Mouse (Mus musculus) spleen, postnatal 14 days (tissue): Measurements from ENCODE around the gene Rasl10a.

Source experiments
- DNase-seq, 2 experiments: peaks; one replicate each; pipeline ENCODE4 v3.0.0; 2021 to 2022; ENCODE audit warnings: low spot score in 2 of 2

Gene Rasl10a

GRCm38 (mm10) chr11:5052200-5052854 lies 5.6 kb upstream of the Rasl10a start:
- no peak for DNase-seq

- no peak for DNase-seq
These were observed 3.8 kb upstream of the Rasl10a start for GRCm38 (mm10) chr11:5054151-5054550.

- DNase-seq = no peak
These were observed 3.1 kb upstream of the Rasl10a start for GRCm38 (mm10) chr11:5054874-5055273.

- no peak for DNase-seq
These were observed 1.7 kb upstream of the Rasl10a start for GRCm38 (mm10) chr11:5055945-5056938.

- no peak for DNase-seq
These were observed 864 bp upstream of the Rasl10a start for GRCm38 (mm10) chr11:5057064-5057463.

DNA sequence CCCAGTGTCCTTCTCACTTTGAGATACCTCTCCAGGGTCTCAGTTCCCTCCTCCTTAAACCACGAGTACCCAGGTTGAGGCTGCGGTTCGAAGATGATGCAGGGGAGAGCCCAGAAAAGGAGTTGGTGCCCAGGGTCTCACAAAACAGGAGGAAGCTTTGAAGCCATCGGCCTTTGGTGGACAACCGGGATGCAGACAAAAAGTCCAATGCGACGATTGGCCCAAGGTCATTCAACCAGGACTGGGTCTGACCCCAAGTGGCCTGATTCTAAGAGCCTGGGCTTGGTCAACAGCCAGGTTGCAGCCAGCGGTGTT lies 430 bp upstream of the Rasl10a start:
- no peak for DNase-seq

GRCm38 (mm10) chr11:5058783-5059182 lies 855 bp downstream of the Rasl10a start:
- DNase-seq = no peak

DNA sequence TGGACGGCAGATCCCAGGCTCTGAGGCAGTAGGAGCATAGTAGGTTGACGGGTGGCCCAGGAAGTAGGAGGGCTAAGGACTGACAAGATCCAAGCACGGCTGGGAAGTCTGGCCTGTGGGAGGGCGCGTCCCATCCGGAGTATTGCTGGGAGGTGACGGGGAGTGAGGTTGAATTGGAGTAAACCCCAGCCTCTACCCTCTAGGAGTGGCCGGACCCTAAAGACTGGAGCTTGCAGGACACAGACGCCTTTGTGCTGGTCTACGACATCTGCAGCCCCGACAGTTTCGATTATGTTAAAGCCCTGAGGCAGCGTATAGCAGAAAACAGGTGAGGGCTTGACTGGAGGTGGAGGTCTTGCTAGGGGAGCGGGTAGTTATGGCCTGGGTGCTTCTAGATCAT lies 1.3 kb downstream of the Rasl10a start:
- no peak for DNase-seq

DNA sequence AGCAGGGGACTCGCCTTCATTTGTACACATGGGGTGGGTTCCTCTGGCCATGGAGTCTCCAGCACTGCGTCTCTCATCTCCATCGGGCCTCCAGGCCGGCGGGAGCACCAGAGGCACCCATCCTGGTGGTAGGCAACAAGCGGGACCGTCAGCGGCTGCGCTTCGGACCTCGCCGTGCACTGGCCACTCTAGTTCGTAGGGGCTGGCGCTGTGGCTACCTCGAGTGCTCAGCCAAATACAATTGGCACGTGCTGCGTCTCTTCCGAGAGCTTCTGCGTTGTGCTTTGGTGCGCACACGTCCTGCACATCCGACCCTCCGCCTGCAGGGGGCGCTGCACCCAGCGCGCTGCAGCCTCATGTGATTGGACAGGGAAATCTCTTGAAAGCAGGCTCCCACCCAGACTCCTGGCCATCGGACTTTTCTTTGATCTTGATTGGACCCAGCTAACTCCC lies 1.8 kb downstream of the Rasl10a start:
- DNase-seq = no peak

DNA sequence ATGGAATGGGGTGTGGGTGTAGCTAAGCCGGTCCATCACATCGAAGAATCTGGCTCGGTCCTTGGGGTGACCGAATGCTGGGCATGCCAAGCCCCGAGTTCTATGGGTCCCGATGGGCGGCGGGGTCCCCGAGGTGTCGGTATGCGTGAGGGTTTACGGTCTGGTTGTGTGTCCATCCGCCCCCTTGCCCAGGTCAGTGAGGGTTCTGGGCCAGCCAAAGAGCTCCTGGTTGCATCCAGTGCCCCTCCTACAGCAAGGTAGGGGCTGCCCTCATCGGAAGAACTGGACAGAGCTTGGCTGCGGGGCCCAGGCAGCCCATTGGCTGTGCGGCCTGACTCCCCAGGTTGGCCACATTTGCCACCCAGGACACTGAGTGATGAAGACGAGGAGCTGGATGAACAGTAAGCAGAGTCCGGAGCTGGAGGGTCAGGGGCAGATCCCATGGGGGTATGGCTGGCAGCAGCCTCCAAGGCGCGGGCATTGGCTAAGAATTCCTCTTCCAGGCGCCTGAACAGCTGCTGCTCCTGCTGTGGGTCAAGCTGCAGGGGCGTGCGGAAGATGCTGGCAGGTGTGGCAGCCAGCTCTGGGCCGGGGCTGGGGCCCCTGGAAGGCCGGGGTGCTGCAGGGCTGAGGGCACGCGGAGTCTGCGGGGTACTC lies 3.0 kb downstream of the Rasl10a start:
- DNase-seq = no peak

DNA sequence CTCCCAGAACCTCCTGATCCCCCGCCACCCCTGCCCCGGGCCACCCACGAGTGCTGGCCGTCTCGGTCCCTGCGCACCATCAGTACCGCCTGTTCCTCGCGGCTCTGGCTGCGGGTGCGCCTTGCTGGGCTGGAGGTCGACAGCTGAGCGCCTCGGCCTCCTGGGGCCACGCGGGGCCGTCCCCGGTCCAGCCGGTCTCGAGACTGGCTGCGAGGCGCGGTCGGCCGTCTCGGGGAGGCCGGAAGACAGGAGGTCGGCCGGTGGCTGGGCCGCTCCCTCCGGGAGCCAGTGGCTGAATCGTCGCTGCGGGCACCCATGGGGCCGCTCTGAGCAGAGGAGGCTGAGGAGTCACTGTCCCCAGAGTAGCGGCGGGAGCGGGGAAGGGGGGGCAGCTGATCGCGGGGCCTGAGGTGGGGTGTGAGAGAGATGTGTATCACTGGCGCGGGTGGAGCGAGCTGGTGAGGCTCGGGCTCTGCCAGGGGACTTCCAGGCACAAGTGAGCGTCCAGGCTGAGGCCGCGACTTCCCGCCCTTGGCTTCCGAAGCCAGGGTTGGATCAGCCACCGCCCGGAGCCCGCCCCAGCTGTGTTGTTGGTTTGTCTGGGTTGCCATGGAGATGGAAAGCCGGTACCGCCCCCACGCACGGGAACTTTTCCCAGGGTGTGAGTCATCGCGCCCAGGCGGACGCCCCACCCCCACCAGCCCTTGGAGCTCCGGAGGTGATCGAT lies 3.6 kb downstream of the Rasl10a start:
- DNase-seq = no peak

DNA sequence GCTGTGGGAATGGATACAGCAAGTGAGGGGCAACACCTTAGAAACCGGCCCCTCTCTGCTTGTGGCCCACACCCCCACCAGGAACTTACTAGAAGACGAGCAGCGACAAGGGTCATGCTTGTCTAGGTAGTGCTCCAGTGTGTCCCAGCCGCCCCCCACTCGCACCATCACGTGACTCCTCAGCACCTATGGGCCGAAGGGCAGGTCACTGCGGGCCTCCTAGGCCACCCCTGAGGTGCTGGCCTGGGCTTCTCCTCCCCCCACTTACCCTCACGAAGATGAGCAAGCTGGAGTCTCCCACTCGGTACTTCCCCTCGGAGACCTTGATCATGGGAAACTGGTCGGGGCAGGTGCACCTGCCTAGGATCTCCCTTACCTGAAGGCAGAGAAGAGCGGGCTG lies 4.4 kb downstream of the Rasl10a start:
- DNase-seq = no peak

- no peak for DNase-seq
These were observed 5.1 kb downstream of the Rasl10a start for GRCm38 (mm10) chr11:5062860-5063505.

DNA sequence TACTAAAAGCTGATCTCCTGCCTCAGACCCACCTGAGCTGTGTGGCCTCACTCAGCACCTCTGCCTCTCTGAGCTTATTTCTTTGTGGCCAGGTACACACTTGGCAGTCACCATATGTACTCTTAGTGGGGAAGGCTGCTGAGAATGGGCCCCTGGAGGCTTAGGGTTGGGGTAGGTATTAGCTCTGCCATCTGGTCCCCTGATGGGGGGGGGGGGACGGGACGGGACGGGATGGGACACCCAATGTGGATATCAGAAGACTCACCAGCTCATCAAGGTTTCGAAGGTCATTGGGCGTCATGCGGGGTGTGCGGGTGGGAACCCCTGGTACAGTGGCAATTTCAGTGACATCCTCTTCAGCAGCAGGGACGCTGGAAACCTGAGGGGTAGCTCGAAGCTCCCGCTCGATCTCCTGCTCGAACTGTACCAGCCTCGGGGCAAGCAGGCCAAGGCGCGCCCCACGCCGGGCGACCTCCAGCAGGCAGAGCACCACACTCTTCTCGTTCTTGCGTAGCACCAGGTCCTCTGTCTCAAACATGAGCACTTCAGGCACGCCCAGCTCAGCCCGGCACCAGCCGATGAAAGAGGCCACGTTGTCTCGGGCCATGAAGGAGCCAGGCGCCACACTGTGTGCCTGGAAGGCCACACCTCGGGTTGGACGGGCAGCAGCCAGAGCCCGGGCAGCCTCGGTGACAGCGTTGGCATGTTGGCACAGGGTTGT lies 5.8 kb downstream of the Rasl10a start:
- no peak for DNase-seq

DNA sequence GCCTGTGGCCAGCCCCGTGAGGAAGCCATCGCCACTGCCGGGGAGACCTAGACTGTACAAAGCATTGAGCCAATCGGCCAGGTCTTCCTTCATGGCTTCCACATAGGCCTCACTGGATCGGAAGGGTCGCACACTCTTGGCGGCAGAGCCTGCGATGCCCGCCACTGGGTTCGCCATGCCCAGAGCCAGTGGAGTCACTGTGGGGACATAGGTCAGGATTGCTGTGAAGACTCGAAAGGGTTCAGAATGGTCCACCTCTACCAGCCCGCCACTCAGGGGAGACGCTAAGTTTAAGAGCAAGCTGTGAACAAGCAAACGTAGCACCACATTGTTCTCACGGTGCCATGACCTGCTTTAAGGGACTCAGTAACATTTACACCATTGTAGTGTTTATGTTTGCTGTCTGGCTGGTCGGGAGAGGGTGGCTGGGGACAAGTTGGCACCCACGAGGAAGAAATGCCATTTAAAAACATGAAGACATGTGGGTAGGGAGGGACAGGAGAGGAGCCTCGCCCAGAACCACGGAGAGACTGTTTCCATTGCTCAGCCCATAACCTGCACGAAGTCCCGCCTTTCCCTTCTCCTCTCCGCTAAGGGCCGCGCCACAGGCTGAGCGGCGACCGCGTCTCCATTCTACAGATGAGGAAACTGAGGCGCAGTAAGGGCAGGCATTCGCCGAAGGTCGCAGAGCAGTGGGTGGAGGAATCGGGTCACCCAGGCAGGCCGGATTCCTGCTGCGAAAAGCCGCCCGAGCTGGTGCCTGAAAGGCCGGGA lies 6.5 kb downstream of the Rasl10a start:
- DNase-seq = no peak

DNA sequence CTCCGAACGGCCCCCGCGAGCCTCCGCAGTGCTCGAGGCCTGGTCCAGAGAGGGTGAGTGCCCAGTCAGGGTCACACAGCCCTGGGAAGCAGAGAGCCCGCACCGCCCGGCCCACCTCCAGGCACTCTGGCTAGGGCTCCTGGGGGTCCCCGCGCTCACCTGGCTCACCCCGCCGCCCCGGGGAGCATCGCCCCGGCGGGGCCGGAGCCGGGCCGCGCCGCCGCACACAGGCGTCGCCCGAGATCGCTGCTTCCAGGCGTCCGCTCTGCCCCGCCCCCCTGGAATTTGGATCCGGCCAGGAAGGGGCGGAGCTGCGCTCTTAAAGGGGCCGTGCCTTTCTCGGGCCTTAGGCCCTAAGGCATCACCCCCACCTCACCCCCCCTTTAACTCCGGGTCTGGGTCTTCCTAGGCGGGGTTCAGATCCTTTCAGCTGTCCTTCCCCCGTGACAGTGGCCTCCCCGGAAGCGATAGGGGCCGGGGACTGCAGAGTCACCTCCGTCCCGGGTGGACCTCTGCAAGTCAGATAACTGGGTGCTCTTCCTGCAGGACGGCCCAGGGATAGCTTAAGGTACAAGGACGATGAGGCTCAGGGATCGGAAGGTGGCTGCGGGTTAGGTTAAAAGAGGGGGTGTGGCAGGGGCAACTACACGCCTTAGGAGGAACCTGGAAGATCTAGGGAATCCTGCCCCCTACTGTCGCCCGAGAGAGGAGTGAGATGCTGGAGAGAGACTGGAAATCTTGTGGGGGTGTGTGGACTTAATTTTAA lies 7.3 kb downstream of the Rasl10a start, which contains the start of gene Gas2l1:
Gene Gas2l1, minus strand, starts transcription at position 272 of the 766 bp plus-strand sequence.
- peak; percentile 55 to 65 for DNase-seq

GRCm38 (mm10) chr11:5067063-5067462 lies 9.1 kb downstream of the Rasl10a start:
- DNase-seq = no peak

DNA sequence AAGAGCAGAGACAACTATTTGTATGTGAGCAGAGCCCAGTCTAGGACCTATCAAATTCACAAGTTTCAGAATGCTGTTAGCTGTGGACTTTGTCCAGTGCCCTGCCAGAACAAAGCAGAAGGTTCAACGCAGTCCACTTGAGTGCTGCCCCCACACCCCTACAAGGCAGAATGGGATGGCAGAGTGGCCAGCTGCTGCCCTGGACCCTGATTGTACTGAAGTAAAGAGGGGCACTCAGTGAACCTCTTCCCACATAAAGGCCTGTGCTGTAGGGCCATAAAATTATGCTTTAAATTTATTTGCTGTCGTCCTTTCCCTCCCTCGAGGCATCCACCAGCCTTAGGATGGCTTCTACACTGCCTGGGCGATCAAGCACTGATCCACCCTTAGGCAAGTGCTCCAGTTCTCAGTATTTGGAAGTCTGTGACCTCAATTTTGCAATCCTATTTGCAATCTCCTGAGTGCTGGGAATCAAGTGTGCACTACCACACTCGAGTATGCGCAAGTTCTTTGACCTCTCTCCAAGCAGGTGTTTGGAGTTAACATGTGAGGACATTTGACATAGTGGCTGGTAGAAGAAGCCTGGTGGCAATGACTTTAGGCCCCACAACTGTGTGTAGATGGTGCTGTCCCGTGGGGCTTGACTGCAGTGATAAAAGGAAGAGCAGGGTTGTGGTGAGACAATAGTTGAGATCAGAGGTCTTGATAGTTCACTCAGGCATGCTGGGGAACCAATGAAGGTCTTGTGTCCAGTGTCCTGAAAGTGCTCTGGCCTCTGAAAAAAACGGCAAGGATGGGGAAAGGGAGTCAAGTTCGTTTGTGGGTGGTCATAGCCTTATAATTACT lies 10.4 kb downstream of the Rasl10a start:
- no peak for DNase-seq
